Comparison of ENCODE assay signal across 24 mouse cellular contexts in the genomic region with DNA sequence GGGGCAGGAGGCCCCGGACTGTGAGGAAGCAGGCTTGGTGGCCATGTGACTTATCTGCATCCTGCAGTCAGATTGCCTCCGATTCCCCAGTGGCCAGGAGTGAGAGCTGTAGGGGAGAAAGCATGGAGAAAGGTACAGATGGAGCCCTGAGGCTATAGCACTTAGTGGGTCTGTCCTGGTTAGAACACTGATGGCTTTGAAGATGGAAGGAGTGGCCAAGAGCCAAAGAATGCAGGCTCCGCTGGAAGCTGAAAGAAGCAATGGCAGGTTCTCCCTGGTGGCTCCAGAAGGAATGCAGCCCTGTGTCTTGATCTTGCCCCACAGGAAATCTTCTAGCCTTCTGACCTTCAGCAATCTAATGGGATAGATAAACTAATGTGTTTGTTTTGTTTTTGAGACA.
DNase-seq lines count a peak whose midpoint lies in the region; ATAC-seq lines count a peak whose summit lies in the region.
"Had no signal": no experiment of that assay in that cellular context is flagged by ENCODE, and none has a peak within 500 bp of the region (broad histone marks: within the 10 kb centered on the region; RNA-seq: fewer than 3 reads in every experiment).

No protein-coding gene starts in this region.

- H3K36me3 ChIP-seq in megakaryocyte, embryonic 14.5 days (replicated peaks; ENCODE audit: low read length): no peaks in the 10 kb centered on the region
- H3K36me3 ChIP-seq in midbrain, embryonic 15.5 days (replicated peaks): no peaks in the 10 kb centered on the region
- H3K36me3 ChIP-seq: embryonic facial prominence, embryonic 10.5 days; embryonic facial prominence, embryonic 12.5 days; forebrain, embryonic 15.5 days; G1E had no signal

- DNase-seq in R1 (ENCODE audit: low read depth, low spot score) (peak; percentile 71), ZHBTc4 (ENCODE audit: low read depth, low spot score) (peak; percentile 92)
- DNase-seq in adrenal gland, adult 8-10 months: no peak
- DNase-seq: adrenal gland, adult 2 months; adrenal gland, postnatal 14 days; adrenal gland, postnatal 36 days; B cell, adult 2 months; cerebellum, adult 11-12 months; cerebellum, adult 2 months; cerebellum, adult 9-10 months; cerebellum, postnatal 10 days; cerebellum, postnatal 25 days; forebrain, postnatal 0 days had no signal

- no peak overlapping the region for H3K9ac ChIP-seq in midbrain, embryonic 15.5 days
- H3K9ac ChIP-seq: embryonic facial prominence, embryonic 12.5 days; forebrain, embryonic 13.5 days; forebrain, embryonic 15.5 days; forebrain, postnatal 0 days had no signal

- H3K9me3 ChIP-seq in megakaryocyte, embryonic 14.5 days: peaks cover 27% of the 10 kb centered on the region
- no peaks in the 10 kb centered on the region for H3K9me3 ChIP-seq in midbrain, embryonic 15.5 days
- H3K9me3 ChIP-seq: embryonic facial prominence, embryonic 10.5 days; forebrain, embryonic 13.5 days; forebrain, embryonic 15.5 days; G1E had no signal

- no peak overlapping the region for H3K4me2 ChIP-seq in midbrain, embryonic 15.5 days
- H3K4me2 ChIP-seq: embryonic facial prominence, embryonic 12.5 days; forebrain, embryonic 13.5 days; forebrain, embryonic 15.5 days had no signal

- H3K27me3 ChIP-seq in megakaryocyte, embryonic 14.5 days (replicated peaks): peaks cover 17% of the 10 kb centered on the region
- H3K27me3 ChIP-seq in midbrain, embryonic 15.5 days (replicated peaks): no peaks in the 10 kb centered on the region
- H3K27me3 ChIP-seq: CH12.LX; embryonic facial prominence, embryonic 12.5 days; forebrain, embryonic 13.5 days; forebrain, embryonic 15.5 days; Patski had no signal

- no peak for ATAC-seq in megakaryocyte, adult 5-6 weeks (ENCODE audit: poor library complexity, severe bottlenecking)
- ATAC-seq in midbrain, embryonic 15.5 days (replicated peaks): no peak
- ATAC-seq: CD4-positive, CD25-positive, alpha-beta regulatory T cell, adult 4 months; forebrain, embryonic 13.5 days; forebrain, embryonic 15.5 days; forebrain, postnatal 0 days; Patski had no signal

- no peak overlapping the region for H3K27ac ChIP-seq in midbrain, embryonic 15.5 days
- H3K27ac ChIP-seq: embryonic facial prominence, embryonic 10.5 days; embryonic facial prominence, embryonic 12.5 days; forebrain, embryonic 13.5 days; forebrain, embryonic 15.5 days had no signal

- H3K4me3 ChIP-seq in megakaryocyte, embryonic 14.5 days (replicated peaks): peak overlapping the region; percentile 70
- H3K4me3 ChIP-seq in midbrain, embryonic 15.5 days: no peak overlapping the region
- H3K4me3 ChIP-seq: embryonic facial prominence, embryonic 10.5 days; embryonic facial prominence, embryonic 12.5 days; forebrain, embryonic 13.5 days; forebrain, embryonic 15.5 days had no signal

- peaks cover 10% of the 10 kb centered on the region for H3K4me1 ChIP-seq in megakaryocyte, embryonic 14.5 days
- no peaks in the 10 kb centered on the region for H3K4me1 ChIP-seq in midbrain, embryonic 15.5 days
- H3K4me1 ChIP-seq: embryonic facial prominence, embryonic 12.5 days; forebrain, embryonic 13.5 days; forebrain, embryonic 15.5 days had no signal

- 84% methylated on average over 3 of the region's 3 CpGs for WGBS in midbrain, embryonic 15.5 days
